Mouse (Mus musculus) adrenal gland (tissue): ENCODE measurements around the gene Gm128.

Source experiments
- intact Hi-C: fragments of 180-260 bp; cut with DNase I; formaldehyde crosslinking; loops from one replicate; pipeline ENCODE4 v1.15.1; 2025

Gene Gm128

DNA sequence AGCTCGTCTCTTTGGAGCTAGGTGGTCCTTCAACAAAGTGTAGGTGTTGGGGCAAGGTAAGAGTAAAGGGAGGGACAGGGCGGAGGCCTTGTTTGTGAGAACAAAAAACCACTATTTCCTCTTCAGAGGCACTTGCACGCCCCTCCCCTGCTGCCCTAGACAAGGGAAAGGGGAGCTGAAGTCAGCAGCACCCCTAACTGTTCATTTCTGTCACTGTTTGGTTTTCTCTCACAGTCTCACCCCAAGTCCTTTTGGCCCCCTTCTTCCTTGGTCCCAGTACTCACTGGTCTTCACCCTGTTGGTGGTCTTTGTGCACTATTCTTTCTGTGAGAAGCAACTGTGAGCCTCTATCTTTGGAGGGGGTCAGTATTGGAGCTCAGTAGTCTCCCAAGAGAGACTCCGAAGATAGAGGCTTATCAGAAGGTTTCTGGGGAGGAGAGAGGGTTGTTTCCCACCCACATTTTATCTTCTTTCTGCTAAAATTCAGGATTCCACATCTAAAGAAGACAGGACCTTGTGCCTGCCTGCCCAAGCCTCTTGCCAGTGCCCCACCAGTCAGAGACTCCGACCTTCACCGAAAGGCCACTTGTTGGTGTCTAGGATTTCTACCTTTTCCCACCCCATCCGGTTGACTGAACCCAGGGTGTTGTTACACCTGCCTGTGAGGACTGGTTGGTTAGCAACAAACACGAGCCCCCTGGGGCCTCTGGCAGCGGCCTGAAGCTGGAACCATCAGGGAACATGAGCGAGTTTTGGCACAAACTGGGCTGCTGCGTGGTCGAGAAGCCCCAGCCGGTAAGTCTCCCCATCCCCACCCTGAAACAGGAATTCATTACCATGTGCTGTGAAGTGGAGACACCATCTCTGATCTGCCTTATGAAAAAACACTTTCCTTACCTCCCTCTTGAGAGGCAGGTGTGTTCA lies 9.8 kb downstream of the Gm128 start, which contains the start of gene Mllt11:
Gene Mllt11 (minus strand): TSS at position 874 of the 924 bp plus-strand sequence.
- intact Hi-C loops = loop anchor here (5.0 kb wide), 1 partner anchor 36 kb away; no protein-coding TSS in a partner anchor

DNA sequence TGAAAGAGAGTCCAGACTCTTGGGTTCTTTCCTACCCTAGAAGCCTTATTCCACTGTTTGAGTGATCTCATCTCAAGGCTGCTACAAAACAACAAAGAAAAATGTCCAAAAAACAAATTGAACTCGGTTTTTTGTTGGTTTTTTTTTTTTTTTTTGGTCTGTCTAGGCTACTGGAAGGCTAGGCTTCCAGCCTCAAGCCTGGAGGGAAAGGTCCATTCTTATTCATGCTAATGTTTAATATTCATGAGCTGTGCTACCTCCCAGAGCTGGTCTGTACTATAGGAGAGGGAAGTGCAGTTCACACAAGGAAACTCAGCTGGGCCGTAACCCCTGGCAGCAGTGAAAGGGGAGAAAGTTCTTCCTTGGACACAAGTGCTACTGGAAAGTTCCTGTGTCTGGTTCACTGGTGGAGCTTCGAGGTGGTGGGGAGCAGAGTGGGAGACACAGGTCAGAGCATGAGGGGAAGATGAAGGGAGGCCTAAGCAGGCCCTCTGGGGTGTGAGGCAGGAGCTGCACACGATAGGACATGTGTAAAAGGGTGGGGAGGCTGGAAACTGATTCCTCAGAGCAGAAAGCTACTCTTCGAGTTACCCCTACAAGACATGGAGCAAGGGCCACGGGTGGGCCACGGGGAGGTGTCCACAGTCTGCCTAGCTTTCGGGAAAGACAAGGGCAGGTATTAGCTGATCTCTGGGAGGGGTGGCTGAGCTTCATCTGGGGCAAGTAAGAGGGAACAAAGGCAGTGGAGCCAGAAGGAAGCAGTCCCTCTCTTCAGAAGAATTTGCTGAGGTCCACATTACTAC lies 10.7 kb downstream of the Gm128 start:
- intact Hi-C loops = loop anchor here (5.0 kb wide), 1 partner anchor 37 kb away; no protein-coding TSS in a partner anchor

DNA sequence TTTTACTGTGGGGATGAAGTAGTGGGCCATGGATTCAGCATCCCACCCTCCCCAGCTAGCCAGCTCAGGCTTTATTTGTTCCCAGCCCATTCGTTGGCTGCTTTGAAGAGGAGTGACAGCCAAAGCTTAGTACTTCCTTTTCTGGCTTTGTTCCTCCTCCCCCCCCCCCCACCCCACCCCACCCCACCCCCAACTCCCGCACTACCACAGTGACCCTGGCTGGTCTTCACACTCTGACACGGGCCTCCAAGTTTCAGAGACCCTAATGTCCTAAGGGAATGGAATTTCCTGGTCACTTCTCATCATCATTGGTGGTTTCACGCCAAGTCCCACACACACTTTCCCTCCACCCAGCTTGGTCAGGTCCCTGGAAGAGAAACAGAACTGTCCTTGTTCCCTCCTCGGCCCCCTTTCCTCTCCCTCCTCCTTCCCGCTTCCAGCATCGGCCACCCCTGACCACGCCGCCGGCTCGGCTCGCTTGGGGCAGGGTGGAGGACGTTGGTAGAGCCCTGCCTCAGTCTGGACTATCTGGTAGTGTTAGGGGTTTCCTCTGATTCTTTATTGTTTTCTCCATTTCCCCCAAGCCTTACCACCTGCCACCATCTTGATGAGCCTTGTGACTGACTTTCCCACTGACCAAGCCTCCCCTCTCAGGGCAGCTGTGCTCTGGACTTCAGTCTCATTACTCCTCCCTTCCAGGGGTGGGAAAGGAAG lies 11.5 kb downstream of the Gm128 start:
- intact Hi-C loops = loop anchor here (5.0 kb wide), 1 partner anchor 37 kb away; no protein-coding TSS in a partner anchor

DNA sequence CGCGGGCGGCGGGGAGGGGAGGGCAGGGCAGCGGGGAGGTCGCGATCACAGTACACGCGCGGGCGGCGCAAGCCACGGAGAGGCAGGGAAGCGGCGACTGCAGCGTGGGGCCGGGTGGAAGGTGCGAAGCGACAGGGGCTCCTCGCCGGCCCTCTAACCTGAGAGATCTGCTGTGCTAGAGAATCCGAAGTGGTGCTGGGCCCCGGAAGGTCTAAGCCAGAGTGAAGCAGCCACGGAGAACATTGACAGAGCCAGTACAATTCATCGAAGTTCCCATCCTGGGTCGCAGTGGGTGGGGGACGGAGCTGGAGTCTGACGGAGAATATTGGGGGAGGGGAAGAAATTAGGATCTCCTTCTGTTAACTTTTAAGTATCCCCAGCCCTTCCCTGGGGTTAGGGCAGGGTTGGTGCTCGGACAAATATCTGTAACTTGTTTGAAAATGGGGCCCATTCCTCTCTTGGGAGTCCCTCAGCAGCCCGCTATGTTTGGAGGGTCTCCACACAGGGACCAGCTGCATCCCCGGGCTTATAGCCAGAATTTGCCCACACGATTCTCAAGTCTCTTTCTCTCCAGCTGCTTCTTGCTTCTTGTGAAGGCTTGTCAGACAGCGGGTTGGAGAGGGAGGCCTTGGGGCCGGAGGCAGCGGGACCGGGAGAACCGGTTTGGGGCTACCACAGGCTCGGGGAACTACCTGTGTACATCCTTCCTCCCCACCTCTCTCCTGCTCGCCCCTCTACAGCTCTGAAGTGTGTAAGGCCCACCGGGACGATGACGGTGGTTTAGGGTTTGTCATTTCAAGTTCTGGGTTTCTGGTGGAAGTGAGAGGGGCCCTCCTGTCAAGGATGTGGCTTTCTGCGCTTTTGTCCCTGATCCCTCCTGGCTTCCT lies 12.3 kb downstream of the Gm128 start:
- intact Hi-C loops = no loop called here

DNA sequence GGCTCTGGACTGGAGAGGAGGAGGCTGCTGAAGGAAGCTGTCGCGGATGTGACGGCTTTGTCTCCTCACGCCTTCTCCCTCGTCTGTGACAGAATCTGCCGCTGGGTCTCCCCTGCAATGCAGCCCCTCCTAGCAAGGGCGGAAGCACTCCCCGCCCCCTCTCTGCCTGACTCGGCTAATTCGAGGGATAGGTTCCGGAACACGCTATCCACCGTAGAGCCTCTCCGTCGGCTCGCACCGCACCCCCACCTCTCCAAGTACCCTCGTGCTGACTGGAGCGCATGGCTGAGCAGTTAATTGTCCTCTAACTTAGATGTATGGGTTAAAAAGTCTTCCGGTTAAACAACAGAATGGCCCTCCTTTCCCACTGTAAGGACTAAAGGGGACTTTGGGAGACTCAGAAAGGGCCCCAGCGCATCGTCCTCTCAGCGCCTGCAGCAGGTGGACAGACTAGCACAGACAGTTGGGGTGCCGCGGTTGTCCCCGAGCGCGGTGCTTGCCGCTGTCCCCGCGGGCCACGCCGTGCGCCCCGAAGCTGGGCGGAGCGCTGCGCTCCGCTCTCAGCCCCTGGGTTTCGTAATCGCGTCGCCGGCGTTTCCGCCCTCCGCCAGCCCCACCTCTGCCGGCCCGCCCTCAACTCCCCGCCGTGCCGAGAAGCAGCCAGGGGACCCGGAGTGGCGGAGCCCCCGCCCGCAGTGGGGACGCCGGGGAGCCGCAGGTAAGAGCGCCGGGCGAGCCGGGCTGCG lies 13.1 kb downstream of the Gm128 start, which contains the start of gene Cdc42se1:
Gene Cdc42se1 (plus strand): TSS at position 585 of the 746 bp plus-strand sequence.
- intact Hi-C loops = no loop called here

DNA sequence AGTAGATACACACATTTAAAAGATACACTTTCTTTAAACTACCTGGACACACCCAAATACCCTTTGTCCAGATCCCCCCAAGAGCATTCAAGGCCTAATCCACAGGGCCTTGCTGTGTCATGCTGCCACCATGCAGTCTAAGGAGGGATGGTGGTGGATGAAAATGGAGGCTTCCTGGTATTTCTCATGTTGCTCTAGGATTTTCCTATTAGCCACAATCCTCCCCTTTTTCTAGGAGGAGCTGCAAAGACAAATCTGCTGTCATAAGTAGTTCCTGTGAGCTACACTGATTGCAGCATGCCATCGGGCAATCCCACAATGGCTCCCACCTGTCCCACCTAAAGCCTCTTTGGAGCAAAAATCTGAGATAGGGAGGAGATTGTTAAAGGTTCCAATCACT lies 14.2 kb downstream of the Gm128 start:
- intact Hi-C loops = no loop called here

DNA sequence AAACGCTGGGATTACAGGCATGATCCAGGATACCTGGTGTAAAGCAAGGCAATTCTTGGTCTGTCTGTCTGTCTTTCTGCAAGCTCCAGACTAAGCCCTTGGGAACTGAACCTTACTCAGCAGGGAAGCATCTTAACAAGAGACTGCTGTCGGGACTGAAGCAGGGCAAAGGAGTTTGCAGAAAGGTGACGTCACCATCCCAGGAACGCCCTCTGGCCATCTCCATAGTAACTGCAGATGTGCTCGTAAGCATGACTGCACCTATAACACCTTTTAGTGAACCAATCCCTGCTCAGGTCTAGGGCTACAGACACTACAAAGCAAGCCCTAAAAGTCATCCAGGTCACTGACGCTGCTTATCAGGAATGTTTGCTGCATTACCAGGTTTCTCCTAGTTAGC lies 17.1 kb downstream of the Gm128 start:
- intact Hi-C loops = no loop called here

DNA sequence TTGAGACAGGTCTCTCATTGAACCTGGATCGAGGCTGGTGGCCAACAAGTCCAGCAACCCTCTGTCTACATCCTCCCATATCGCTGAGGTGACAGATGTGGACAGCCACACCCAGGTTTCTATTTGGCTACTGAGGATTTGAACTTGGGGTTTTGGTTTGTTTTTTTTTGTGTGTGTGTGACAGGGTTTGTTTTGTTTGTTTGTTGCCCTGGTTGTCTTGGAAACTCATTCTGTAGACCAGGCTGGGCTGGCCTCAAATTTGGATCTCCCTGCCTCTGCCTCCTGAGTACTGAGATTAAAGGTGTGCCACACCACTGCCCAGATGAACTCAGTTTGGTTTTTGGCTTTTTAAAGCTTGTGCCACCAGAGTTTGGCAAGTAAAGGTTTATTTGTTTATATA lies 18.4 kb downstream of the Gm128 start:
- intact Hi-C loops = no loop called here

DNA sequence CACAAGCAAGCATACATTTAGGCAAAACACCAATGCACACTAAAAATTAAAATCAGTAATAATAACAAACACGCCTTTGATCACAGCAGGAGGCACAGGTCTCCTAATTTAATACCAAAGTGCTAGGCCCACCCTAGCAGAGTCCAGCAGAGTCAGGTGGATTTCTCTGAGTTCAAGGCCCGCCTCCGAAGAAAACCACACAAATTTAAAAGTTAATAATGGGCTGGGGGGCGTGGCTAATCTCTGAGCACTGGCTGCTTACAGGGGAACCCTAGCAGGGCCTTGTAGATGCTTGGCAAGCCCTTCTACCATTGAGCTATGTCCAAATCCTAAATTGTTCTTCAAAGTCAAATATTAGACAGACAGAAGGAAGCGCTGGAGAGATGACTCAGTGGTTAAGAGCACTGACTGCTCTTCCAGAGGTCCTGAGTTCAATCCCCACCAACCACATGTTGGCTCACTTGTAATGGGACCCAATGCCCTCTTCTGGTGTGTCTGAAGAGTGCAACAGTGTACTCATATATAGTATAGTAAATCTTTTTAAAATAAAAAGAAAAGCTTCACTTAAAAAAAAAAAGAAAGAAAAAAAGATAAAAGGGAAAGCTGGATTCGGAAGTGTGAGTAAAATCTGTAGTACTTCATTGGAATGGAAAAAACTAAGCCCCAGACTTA lies 22.8 kb downstream of the Gm128 start:
- intact Hi-C loops = loop anchor here (10.0 kb wide), 1 partner anchor 46 kb away; no protein-coding TSS in a partner anchor

DNA sequence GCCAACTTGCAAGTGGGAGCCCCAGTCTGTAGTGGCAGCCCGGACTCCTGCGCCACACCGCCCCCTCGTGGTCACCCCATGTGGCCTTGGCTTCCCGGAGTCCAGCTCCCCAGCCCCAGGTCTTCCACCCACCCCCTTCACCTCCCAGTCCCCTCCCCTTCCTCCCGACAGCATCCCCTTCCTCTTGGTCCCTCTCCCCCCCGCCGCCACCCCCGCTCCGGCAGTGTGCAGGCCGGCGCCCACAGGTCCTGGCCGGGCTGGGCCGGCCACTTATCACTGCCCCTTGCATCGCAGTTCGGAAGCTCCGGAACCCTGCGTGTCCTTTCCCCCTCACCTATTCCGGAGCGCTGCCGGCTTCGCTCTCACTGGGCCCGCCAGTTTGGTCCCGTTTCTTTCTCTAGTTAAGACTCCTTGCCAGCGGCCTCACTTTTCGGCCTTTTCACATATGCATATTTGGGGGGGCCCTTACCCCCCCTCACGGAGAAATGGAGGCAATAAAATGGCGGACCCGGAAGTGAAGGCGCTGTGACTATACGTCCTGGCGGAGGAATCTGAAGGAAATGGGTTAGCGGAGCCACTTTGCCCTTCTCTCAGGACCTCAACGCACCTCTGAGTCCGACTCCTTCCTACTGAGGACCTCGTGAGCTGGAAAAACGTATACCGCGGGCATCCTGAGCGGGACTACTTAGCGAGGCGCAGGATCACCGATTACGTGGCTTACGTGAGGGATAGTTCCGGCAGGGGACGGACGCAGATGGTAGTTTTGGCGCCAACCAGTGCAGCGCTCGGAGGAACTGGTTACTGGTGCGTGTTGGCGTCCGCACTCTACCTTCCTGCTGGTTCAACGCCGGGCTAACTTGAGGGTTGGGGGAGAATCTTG lies 23.9 kb downstream of the Gm128 start, which contains the start of gene Gabpb2:
Gene Gabpb2 (minus strand): TSS at position 662 of the 880 bp plus-strand sequence.
- intact Hi-C loops = loop anchor here (10.0 kb wide), 1 partner anchor 47 kb away; no protein-coding TSS in a partner anchor

DNA sequence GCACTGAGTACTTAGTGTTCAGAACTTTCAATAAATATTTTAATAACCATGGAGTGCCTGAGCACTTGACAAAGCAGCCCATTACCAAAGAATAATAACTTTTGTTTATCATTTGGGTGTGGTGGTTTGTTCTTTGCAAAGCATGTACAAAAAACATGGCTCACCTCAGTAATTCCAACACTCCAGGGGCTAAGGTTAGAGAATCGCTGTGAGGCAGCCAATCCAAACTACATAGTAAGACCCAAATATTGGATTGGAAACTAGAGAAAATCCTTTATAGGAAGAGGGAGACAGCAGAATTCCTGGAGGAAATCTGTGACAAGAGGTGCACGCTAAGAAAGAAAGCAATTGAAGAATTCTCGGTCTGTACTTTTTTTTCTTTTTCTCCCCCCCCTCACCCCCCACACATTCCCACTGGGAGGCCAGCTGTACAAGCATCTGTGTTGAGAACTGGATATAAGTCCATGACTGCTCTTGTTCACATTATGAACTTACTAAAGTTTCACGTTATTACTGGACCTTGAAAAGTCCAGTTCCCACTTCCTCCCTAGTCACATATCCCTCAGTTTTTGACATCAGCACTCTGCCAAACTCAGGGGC lies 24.6 kb downstream of the Gm128 start:
- intact Hi-C loops = loop anchor here (10.0 kb wide), 1 partner anchor 48 kb away; no protein-coding TSS in a partner anchor

DNA sequence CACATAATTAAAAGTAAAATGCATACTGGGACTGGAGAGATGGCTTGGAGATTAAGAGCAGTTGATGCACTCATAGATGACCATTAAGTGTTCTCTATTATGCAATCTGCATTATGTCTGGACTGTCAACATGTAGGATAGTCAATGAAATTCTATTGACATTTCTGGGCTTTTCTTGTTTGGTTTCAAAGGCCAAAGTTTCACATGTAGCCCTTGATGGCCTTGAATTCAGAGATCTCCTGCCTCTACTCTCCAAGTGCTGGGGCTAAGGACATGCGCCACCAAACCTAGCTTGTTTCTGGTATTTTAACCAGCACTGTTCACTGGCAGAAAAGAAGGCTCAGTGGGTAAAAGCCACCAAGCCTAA lies 27.8 kb downstream of the Gm128 start:
- intact Hi-C loops = loop anchor here (5.0 to 10.0 kb wide), 2 partner anchors 51 to 71 kb away; partner anchors contain the start of gene Tnfaip8l2

DNA sequence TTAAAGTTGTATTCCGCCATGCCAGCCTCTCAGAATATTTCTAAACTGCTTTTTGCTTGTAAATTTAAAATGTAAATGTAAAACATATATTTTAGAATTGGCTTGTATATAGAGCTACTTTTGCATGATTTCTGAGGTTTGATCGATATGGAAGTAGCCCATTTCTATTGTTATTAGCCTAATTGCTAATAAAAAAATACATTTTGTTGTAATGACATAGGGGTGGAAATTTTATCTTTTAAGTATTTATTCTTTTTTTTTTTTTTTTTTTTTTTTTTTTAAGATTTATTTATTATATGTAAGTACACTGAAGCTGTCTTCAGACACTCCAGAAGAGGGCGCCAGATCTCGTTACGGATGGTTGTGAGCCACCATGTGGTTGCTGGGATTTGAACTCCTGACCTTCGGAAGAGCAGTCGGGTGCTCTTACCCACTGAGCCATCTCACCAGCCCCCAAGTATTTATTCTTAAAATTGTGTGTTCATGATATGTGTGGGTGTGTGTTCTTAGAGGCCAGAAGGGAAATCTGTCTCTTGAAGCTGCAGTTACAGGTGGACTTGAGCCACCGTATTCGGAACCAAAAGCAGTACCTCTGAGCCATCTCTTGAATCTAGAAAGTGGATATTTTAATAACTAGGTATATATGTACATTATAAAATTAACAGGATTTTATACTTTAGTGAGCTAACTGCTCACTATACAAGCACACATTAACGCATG lies 28.3 kb downstream of the Gm128 start:
- intact Hi-C loops = loop anchor here (5.0 to 10.0 kb wide), 2 partner anchors 52 to 71 kb away; partner anchors contain the start of gene Tnfaip8l2

DNA sequence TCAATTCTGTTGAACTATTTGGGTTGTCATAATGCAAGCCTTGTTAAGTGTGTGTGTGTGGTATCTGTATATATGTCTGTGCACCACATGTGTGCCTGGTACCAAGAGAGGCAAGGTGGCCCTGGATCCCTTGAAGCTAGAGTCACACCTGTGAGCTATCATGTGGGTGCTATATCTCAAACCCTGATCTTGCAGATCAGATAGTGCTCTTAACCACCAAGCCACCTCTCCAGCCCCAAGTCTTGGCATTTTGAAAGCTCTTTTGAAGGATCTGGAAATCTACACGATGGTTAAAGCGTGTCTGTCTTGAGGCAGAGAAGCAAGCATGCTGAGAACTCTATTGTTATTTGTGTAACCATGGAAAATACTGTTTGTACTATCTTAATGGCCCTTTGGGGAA lies 30.8 kb downstream of the Gm128 start:
- intact Hi-C loops = loop anchor here (5.0 to 10.0 kb wide), 2 partner anchors 54 to 68 kb away; partner anchors contain the start of gene Tnfaip8l2

DNA sequence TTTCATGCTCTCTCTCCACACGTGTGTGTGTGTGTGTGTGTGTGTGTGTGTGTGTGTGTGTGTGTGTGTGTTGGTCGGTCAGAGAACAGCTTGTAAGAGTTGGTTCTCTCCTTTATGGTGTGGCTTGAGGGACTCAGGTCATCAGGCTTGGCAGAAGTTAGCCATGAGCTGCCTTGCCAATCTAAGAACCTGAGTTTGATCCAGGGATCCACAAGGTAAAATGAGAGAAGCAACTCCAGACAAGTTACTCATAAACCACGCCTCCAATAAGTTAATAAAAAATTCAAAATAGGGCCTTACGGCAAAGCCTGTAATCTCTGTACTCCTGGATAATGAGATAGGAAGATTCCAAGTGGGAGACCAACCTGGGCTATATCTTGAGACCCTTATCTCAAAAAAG lies 33.1 kb downstream of the Gm128 start:
- intact Hi-C loops = no loop called here

DNA sequence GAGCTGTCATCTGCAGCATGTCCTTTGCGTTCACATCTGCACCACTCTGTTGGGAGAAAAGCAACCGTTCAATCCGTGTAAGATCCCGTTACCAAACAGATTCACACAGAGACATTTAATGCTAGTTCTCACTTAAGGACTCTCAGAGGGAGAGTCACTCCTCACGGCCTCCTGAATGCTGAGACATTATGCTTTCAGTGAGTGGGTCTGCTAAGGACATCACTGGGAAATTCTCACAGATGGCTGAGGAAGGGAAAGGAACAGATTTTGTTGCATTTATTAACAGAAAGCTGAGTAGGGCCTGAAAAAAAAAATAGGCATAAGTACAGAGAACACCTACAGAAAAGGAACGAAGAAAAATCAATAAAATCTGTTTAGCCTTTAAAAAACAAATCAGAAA lies 37.5 kb downstream of the Gm128 start:
- intact Hi-C loops = no loop called here
